Mouse (Mus musculus): ENCODE measurements at regions not wholly inside any gene's neighbourhood (a gene's known extent, or its start where the extent isn't known, plus 50 kb on each side); places are given as distances from the start of the nearest gene placed in this dataset.
A peak's percentile ranks its signal among the peaks of the same experiment; 100 is the strongest.

GRCm38 (mm10) chr13:16498052-16498451 is 486.4 kb downstream of the Inhba start:
- ATAC-seq (ENCODE audit: low FRiP score, low TSS enrichment) (no peak), DNase-seq (ENCODE audit: low spot score) (no peak)
- H3K36me3 ChIP-seq (ENCODE audit: control insufficient read depth, insufficient read depth, low read length), result no peaks in the 10 kb centered on the region
- no peak overlapping the region for H3K9ac ChIP-seq (ENCODE audit: low read length)
- no peaks in the 10 kb centered on the region for H3K27me3 ChIP-seq (ENCODE audit: control insufficient read depth, insufficient read depth, low read length)
- H3K4me2 ChIP-seq (replicated peaks; ENCODE audit: low read depth), result no peak overlapping the region
- no peak overlapping the region for H3K4me3 ChIP-seq (ENCODE audit: low read depth, low read length)
- 55% methylated on average over 1 of the region's 1 CpGs for WGBS
- TF ChIP-seq CTCF (IDR thresholded peaks at IDR 0.05; ENCODE audit: low read depth) (no peak), EP300 (optimal IDR thresholded peaks at IDR 0.05) (no peak)
- H3K9me3 ChIP-seq (ENCODE audit: control insufficient read depth, low read length), result no peaks in the 10 kb centered on the region
- no peaks in the 10 kb centered on the region for H3K4me1 ChIP-seq (replicated peaks; ENCODE audit: control insufficient read depth, insufficient read depth)
- H3K27ac ChIP-seq (replicated peaks), result no peak overlapping the region

GRCm38 (mm10) chr13:16512876-16513275 is 501.2 kb downstream of the Inhba start:
- no peak overlapping the region for H3K9ac ChIP-seq (ENCODE audit: low read length)
- no peak overlapping the region for H3K27ac ChIP-seq (replicated peaks)
- ATAC-seq (ENCODE audit: low FRiP score, low TSS enrichment) (0 out of 2 replicates have a peak, but pooled peaks have one; percentile 18), DNase-seq (ENCODE audit: low spot score) (no peak)
- no peaks in the 10 kb centered on the region for H3K36me3 ChIP-seq (ENCODE audit: control insufficient read depth, insufficient read depth, low read length)
- no peak overlapping the region for H3K4me3 ChIP-seq (ENCODE audit: low read depth, low read length)
- WGBS, result 48% methylated on average over 4 of the region's 4 CpGs
- no peak overlapping the region for H3K4me2 ChIP-seq (replicated peaks; ENCODE audit: low read depth)
- TF ChIP-seq CTCF (IDR thresholded peaks at IDR 0.05; ENCODE audit: low read depth) (no peak), EP300 (optimal IDR thresholded peaks at IDR 0.05) (no peak)
- no peaks in the 10 kb centered on the region for H3K4me1 ChIP-seq (replicated peaks; ENCODE audit: control insufficient read depth, insufficient read depth)
- no peaks in the 10 kb centered on the region for H3K27me3 ChIP-seq (ENCODE audit: control insufficient read depth, insufficient read depth, low read length)
- no peaks in the 10 kb centered on the region for H3K9me3 ChIP-seq (ENCODE audit: control insufficient read depth, low read length)

GRCm38 (mm10) chr13:16515195-16515594 is 503.5 kb downstream of the Inhba start:
- no peak for DNase-seq (ENCODE audit: low spot score)
- no peak for ATAC-seq (ENCODE audit: low FRiP score, low TSS enrichment)
- H3K4me2 ChIP-seq (replicated peaks; ENCODE audit: low read depth), result no peak overlapping the region
- H3K9me3 ChIP-seq (ENCODE audit: control insufficient read depth, low read length), result no peaks in the 10 kb centered on the region
- no peak overlapping the region for H3K27ac ChIP-seq (replicated peaks)
- H3K4me1 ChIP-seq (replicated peaks; ENCODE audit: control insufficient read depth, insufficient read depth), result no peaks in the 10 kb centered on the region
- no peaks in the 10 kb centered on the region for H3K27me3 ChIP-seq (ENCODE audit: control insufficient read depth, insufficient read depth, low read length)
- H3K4me3 ChIP-seq (ENCODE audit: low read depth, low read length), result no peak overlapping the region
- no peak for TF ChIP-seq EP300 (optimal IDR thresholded peaks at IDR 0.05)
- no peak for TF ChIP-seq CTCF (IDR thresholded peaks at IDR 0.05; ENCODE audit: low read depth)
- no peak overlapping the region for H3K9ac ChIP-seq (ENCODE audit: low read length)
- H3K36me3 ChIP-seq (ENCODE audit: control insufficient read depth, insufficient read depth, low read length), result no peaks in the 10 kb centered on the region

- H3K27me3 ChIP-seq (ENCODE audit: control insufficient read depth, insufficient read depth, low read length), result no peaks in the 10 kb centered on the region
- no peaks in the 10 kb centered on the region for H3K36me3 ChIP-seq (ENCODE audit: control insufficient read depth, insufficient read depth, low read length)
- no peak overlapping the region for H3K9ac ChIP-seq (ENCODE audit: low read length)
- H3K27ac ChIP-seq (replicated peaks), result no peak overlapping the region
- H3K4me2 ChIP-seq (replicated peaks; ENCODE audit: low read depth), result no peak overlapping the region
- WGBS, result 48% methylated on average over 5 of the region's 5 CpGs
- no peaks in the 10 kb centered on the region for H3K9me3 ChIP-seq (ENCODE audit: control insufficient read depth, low read length)
- ATAC-seq (ENCODE audit: low FRiP score, low TSS enrichment), result no peak
- H3K4me3 ChIP-seq (ENCODE audit: low read depth, low read length), result no peak overlapping the region
- no peak for DNase-seq (ENCODE audit: low spot score)
- H3K4me1 ChIP-seq (replicated peaks; ENCODE audit: control insufficient read depth, insufficient read depth), result no peaks in the 10 kb centered on the region
- TF ChIP-seq EP300 (optimal IDR thresholded peaks at IDR 0.05) (no peak), CTCF (IDR thresholded peaks at IDR 0.05; ENCODE audit: low read depth) (no peak)
These were observed 517.4 kb downstream of the Inhba start for GRCm38 (mm10) chr13:16529036-16529435.

GRCm38 (mm10) chr13:16543771-16544170 is 532.1 kb downstream of the Inhba start:
- H3K27ac ChIP-seq (replicated peaks), result no peak overlapping the region
- no peaks in the 10 kb centered on the region for H3K27me3 ChIP-seq (ENCODE audit: control insufficient read depth, insufficient read depth, low read length)
- TF ChIP-seq CTCF (IDR thresholded peaks at IDR 0.05; ENCODE audit: low read depth) (no peak), EP300 (optimal IDR thresholded peaks at IDR 0.05) (no peak)
- H3K4me1 ChIP-seq (replicated peaks; ENCODE audit: control insufficient read depth, insufficient read depth), result no peaks in the 10 kb centered on the region
- no peak overlapping the region for H3K9ac ChIP-seq (ENCODE audit: low read length)
- ATAC-seq (ENCODE audit: low FRiP score, low TSS enrichment) (no peak), DNase-seq (ENCODE audit: low spot score) (no peak)
- no peaks in the 10 kb centered on the region for H3K36me3 ChIP-seq (ENCODE audit: control insufficient read depth, insufficient read depth, low read length)
- H3K9me3 ChIP-seq (ENCODE audit: control insufficient read depth, low read length), result no peaks in the 10 kb centered on the region
- H3K4me2 ChIP-seq (replicated peaks; ENCODE audit: low read depth), result no peak overlapping the region
- WGBS, result 57% methylated on average over 5 of the region's 5 CpGs
- H3K4me3 ChIP-seq (ENCODE audit: low read depth, low read length), result no peak overlapping the region

- Histone ChIP-seq H3K27ac (replicated peaks) (no peak overlapping the region), H3K4me2 (replicated peaks; ENCODE audit: low read depth) (no peak overlapping the region), H3K27me3 (ENCODE audit: control insufficient read depth, insufficient read depth, low read length) (no peaks in the 10 kb centered on the region), H3K4me1 (replicated peaks; ENCODE audit: control insufficient read depth, insufficient read depth) (no peaks in the 10 kb centered on the region), H3K9ac (ENCODE audit: low read length) (no peak overlapping the region), H3K36me3 (ENCODE audit: control insufficient read depth, insufficient read depth, low read length) (no peaks in the 10 kb centered on the region), H3K9me3 (ENCODE audit: control insufficient read depth, low read length) (no peaks in the 10 kb centered on the region), H3K4me3 (ENCODE audit: low read depth, low read length) (no peak overlapping the region)
- ATAC-seq (ENCODE audit: low FRiP score, low TSS enrichment) (no peak), DNase-seq (ENCODE audit: low spot score) (no peak)
- TF ChIP-seq CTCF (IDR thresholded peaks at IDR 0.05; ENCODE audit: low read depth) (no peak), EP300 (optimal IDR thresholded peaks at IDR 0.05) (no peak)
These were observed 538.4 kb downstream of the Inhba start for GRCm38 (mm10) chr13:16550060-16550459.

Measured in stomach, postnatal 0 days (tissue).